Mouse (Mus musculus): Measurements from ENCODE around the gene Lrrc4c.

The Lrrc4c gene

GRCm38 (mm10) chr2:97478175-97478924 is 1160.4 kb downstream of the Lrrc4c start:
- DNase-seq (ENCODE audit: low spot score) = no peak

GRCm38 (mm10) chr2:97478925-97479298 is 1160.9 kb downstream of the Lrrc4c start:
- DNase-seq (ENCODE audit: low spot score) = no peak

- DNase-seq (ENCODE audit: low spot score) = no peak
Observed at GRCm38 (mm10) chr2:97484990-97485389, 1167.0 kb downstream of the Lrrc4c start.

- DNase-seq (ENCODE audit: low spot score) = peak; percentile 11
Observed at GRCm38 (mm10) chr2:97485609-97486008, 1167.6 kb downstream of the Lrrc4c start.

GRCm38 (mm10) chr2:97487567-97487966 is 1169.6 kb downstream of the Lrrc4c start:
- no peak for DNase-seq (ENCODE audit: low spot score)

GRCm38 (mm10) chr2:97497069-97497468 is 1179.1 kb downstream of the Lrrc4c start:
- DNase-seq (ENCODE audit: low spot score) = no peak

- no peak for DNase-seq (ENCODE audit: low spot score)
Observed at GRCm38 (mm10) chr2:97502501-97502900, 1184.5 kb downstream of the Lrrc4c start.

- no peak for DNase-seq (ENCODE audit: low spot score)
Observed at GRCm38 (mm10) chr2:97504902-97505301, 1186.9 kb downstream of the Lrrc4c start.

- no peak for DNase-seq (ENCODE audit: low spot score)
Observed at GRCm38 (mm10) chr2:97524256-97524922, 1206.4 kb downstream of the Lrrc4c start.

GRCm38 (mm10) chr2:97525107-97525506 is 1207.1 kb downstream of the Lrrc4c start:
- DNase-seq (ENCODE audit: low spot score) = no peak

- no peak for DNase-seq (ENCODE audit: low spot score)
Observed at GRCm38 (mm10) chr2:97530622-97531021, 1212.7 kb downstream of the Lrrc4c start.

GRCm38 (mm10) chr2:97543691-97544672 is 1226.0 kb downstream of the Lrrc4c start:
- DNase-seq (ENCODE audit: low spot score) = no peak

GRCm38 (mm10) chr2:97544673-97545071 is 1226.7 kb downstream of the Lrrc4c start:
- DNase-seq (ENCODE audit: low spot score) = no peak

- no peak for DNase-seq (ENCODE audit: low spot score)
Observed at GRCm38 (mm10) chr2:97545946-97546345, 1228.0 kb downstream of the Lrrc4c start.

GRCm38 (mm10) chr2:97564509-97564908 is 1246.5 kb downstream of the Lrrc4c start:
- DNase-seq (ENCODE audit: low spot score) = no peak

- DNase-seq (ENCODE audit: low spot score) = no peak
Observed at GRCm38 (mm10) chr2:97568954-97569353, 1251.0 kb downstream of the Lrrc4c start.

- DNase-seq (ENCODE audit: low spot score) = no peak
Observed at GRCm38 (mm10) chr2:97574921-97575320, 1257.0 kb downstream of the Lrrc4c start.

GRCm38 (mm10) chr2:97581132-97581531 is 1263.2 kb downstream of the Lrrc4c start:
- no peak for DNase-seq (ENCODE audit: low spot score)

GRCm38 (mm10) chr2:97586322-97586721 is 1268.4 kb downstream of the Lrrc4c start:
- no peak for DNase-seq (ENCODE audit: low spot score)

- DNase-seq (ENCODE audit: low spot score) = no peak
Observed at GRCm38 (mm10) chr2:97590563-97590962, 1272.6 kb downstream of the Lrrc4c start.

- DNase-seq (ENCODE audit: low spot score) = no peak
Observed at GRCm38 (mm10) chr2:97604182-97604581, 1286.2 kb downstream of the Lrrc4c start.

- DNase-seq (ENCODE audit: low spot score) = no peak
Observed at GRCm38 (mm10) chr2:97604688-97605215, 1286.8 kb downstream of the Lrrc4c start.
